Mouse (Mus musculus) cerebellum, adult 2 months (tissue): ENCODE data around the gene Elmo1. TPM values are rescaled to one million over a fixed set of nuclear protein-coding genes. Genes with fewer than 3 reads are reported as not detected.
A peak's percentile ranks its signal among the peaks of the same experiment; 100 is the strongest.

Source experiments
- DNase-seq, 2 experiments: peaks; one replicate each; pipeline ENCODE4 v3.0.0; 2021
- H3K27ac ChIP-seq: fragments of 200-500 bp; 2 replicates; pipeline ENCODE4 v1.5.1; 2012; ENCODE audit warnings: low read length, control low read depth, inconsistent platforms; ENCODE audit not compliant: insufficient read depth
- H3K27me3 ChIP-seq: fragments of 200-500 bp; 2 replicates; pipeline ENCODE4 v1.6.1; 2012; ENCODE audit warnings: inconsistent platforms, mild to moderate bottlenecking, low read length, moderate library complexity; ENCODE audit not compliant: control insufficient read depth, insufficient read depth
- H3K4me1 ChIP-seq: fragments of 200-500 bp; 2 replicates; pipeline ENCODE4 v1.6.1; 2011; ENCODE audit warnings: low read length; ENCODE audit not compliant: control insufficient read depth, insufficient read depth
- H3K4me3 ChIP-seq: fragments of 200-500 bp; replicated peaks from 2 replicates; pipeline ENCODE3; 2011; ENCODE audit warnings: mild to moderate bottlenecking, low read depth, low read length, control low read depth; ENCODE audit not compliant: insufficient read depth
- CTCF ChIP-seq: fragments of 200-500 bp; IDR thresholded peaks from 2 replicates; pipeline ENCODE4 v1.5.1; 2011; ENCODE audit warnings: low read depth, mild to moderate bottlenecking, control low read depth, low read length, moderate library complexity, borderline replicate concordance; ENCODE audit not compliant: insufficient read depth
- POLR2A ChIP-seq: fragments of 200-500 bp; IDR thresholded peaks from 2 replicates; pipeline ENCODE4 v1.6.1; 2011; ENCODE audit warnings: low read length, control low read depth, borderline replicate concordance; ENCODE audit not compliant: insufficient read depth
- WGBS: fragments of 180-500 bp; shearing (Covaris S2); methylation state at CpG from one replicate; pipeline ENCODE4 v1.1.7; 2018; 5-methylcytosine and 5-hydroxymethylcytosine counted together
- polyA plus RNA-seq: library from polyadenylated mRNA; depleted of rRNA; stranded (reverse); fragments of >200 nt; gene quantifications from 2 replicates; pipeline ENCODE4 v1.2.3, GENCODE M21; 2012

The Elmo1 gene
- polyA plus RNA-seq, 1 experiment: 92.3 TPM

DNA sequence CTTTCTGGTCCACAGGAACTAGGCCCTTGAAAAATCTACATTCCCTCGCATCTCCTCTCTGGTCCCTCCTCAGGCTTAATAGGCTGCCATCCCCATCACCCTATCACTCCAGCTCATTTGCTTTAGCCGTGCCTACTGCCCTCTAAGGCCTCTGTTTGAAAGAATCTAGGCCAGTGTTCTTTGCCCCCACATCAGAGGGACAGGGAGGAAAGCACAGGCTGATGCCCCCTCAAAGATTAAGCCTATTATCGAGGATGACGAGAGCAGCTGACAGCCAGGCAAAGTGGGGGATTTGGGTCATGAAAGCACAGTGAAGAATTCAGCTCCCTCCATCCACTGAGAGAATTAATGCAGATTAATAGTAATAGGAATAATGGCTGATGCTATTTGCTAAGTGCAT is 495.5 kb downstream of the Elmo1 start:
- 82% methylated on average over 4 of the region's 4 CpGs for WGBS
- TF ChIP-seq POLR2A (no peak), CTCF (no peak)
- Histone ChIP-seq H3K27me3 (no peaks in the 10 kb centered on the region), H3K4me1 (peaks cover 3% of the 10 kb centered on the region; the same call in 1 of the 2 replicates), H3K27ac (no peak overlapping the region), H3K4me3 (no peak overlapping the region)
- DNase-seq: no peak

DNA sequence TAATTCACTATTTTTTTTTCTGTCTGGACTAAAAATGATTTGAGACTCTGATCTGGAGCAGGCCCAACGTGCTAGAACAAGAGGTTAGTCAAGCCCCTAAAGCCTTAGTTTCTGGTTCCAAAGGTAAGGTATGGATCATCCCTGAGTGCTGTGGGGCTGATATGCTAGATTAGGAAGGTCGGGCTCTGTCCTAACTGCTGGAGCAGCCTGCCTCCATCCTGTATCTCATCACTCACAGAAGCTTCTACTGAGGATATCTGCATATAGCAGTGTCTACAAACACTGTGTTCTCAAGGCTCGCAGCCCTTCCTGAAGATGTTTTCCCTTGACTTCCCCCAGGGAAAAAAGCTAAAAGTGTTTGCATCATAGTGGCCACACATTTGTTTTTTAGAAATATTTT is 496.1 kb downstream of the Elmo1 start:
- H3K4me3 ChIP-seq: no peak overlapping the region
- WGBS: 82% methylated on average over 3 of the region's 3 CpGs

DNA sequence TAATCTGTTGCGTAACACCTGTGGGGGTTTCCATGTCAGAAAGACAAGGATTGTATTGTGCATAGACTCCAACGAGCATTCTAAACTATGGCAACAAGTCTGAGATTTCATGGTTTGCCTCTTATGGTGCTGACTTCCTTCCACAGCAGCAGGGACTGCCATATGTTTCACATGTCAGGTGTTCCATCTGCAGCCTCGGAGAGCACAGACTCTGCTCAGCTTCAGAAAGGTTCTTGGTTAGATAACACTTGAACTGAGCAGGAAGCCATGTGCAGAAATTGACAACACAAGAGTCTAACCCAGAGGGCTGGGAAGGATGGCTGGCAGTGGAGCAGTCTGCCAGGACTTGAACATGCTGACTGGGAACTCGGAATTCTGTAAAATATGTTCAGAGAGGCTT is 500.6 kb downstream of the Elmo1 start:
- H3K4me3 ChIP-seq: no peak overlapping the region
- 31% methylated on average over 4 of the region's 4 CpGs for WGBS
- no peak for TF ChIP-seq CTCF
- no peak for TF ChIP-seq POLR2A
- peak in 1 of 2 experiments; percentile 36 for DNase-seq
- no peak overlapping the region for H3K27ac ChIP-seq
- H3K27me3 ChIP-seq: no peaks in the 10 kb centered on the region
- H3K4me1 ChIP-seq: peaks cover 5% of the 10 kb centered on the region; the same call in 1 of the 2 replicates

More for the DNA sequence above, 496.1 kb downstream of the Elmo1 start:
- Histone ChIP-seq H3K27ac (no peak overlapping the region), H3K27me3 (no peaks in the 10 kb centered on the region), H3K4me1 (peaks cover 5% of the 10 kb centered on the region; the same call in 1 of the 2 replicates)
- TF ChIP-seq CTCF (no peak), POLR2A (no peak)
- DNase-seq: no peak

DNA sequence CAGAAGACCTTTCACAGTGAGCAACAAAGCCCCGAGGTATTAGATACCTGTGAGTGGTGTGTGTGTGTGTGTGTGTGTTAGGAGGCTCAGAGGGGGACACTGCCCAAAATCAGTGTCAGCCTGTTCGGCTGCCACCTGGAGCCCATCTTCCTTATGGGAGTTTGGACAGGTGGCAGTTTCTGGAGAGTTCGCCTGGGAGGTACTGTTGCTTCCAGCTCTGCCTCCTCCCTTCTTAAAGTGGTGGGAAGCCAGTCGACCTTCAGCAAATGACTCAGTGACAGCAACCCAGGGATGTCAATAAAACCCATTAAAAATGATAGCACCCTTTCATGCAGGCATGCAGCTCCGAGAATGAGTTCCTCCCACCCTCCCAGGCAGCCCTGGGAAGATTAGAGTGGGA is 506.9 kb downstream of the Elmo1 start:
- peak in 1 of 2 experiments; percentile 34 for DNase-seq
- 25% methylated on average over 5 of the region's 5 CpGs for WGBS
- peak overlapping the region; percentile 81 for H3K27ac ChIP-seq

DNA sequence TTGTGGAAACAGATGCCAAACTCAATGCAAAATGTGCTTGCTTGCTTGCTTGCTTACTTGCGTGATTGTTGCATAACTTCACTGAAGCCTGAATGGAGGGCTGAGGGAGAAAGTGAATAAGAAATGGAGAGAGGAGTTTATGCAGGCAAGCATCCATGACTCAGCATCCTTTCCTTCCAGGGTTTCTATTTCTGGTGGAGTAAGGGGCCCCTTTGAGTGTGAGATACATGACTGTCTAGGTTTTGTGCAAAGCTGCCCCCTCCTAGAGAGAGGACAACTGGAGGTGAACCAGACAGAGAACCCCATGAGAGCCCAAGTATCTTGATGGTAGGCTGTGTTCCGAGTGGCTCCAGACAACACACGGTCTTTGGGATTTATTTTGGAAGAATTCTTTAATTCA is 508.2 kb downstream of the Elmo1 start:
- no peaks in the 10 kb centered on the region for H3K27me3 ChIP-seq
- no peak for DNase-seq
- H3K27ac ChIP-seq: no peak overlapping the region
- no peak overlapping the region for H3K4me3 ChIP-seq
- TF ChIP-seq POLR2A: no peak
- TF ChIP-seq CTCF: no peak
- 94% methylated on average over 3 of the region's 3 CpGs for WGBS
- H3K4me1 ChIP-seq: peaks cover 10% of the 10 kb centered on the region

More for the DNA sequence above, 506.9 kb downstream of the Elmo1 start:
- Histone ChIP-seq H3K4me1 (peaks cover 10% of the 10 kb centered on the region), H3K4me3 (no peak overlapping the region), H3K27me3 (no peaks in the 10 kb centered on the region)
- TF ChIP-seq CTCF (no peak), POLR2A (no peak)

DNA sequence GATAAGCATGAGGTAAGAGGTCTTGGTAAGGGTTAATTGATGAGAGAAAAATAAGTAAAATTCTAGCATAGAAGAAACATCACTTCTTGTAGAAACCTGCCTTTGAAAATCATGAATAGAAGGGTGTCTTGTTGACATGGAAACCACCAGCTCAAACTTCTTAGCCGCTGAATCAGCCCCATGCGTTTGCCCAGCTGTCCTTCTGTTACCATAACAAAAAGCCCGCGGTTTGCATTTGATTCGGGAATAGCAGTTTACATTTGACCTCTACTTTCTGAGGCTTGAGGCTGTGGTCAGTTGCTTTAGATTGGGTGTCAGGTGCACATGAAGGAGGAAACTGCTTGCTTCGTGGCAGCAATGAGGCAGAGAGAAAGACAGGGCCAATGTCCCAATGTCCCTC is 509.9 kb downstream of the Elmo1 start:
- no peak for TF ChIP-seq POLR2A
- H3K27me3 ChIP-seq: no peaks in the 10 kb centered on the region
- H3K27ac ChIP-seq: no peak overlapping the region
- WGBS: 67% methylated on average over 6 of the region's 6 CpGs
- no peak overlapping the region for H3K4me3 ChIP-seq
- no peak for DNase-seq
- peaks cover 13% of the 10 kb centered on the region for H3K4me1 ChIP-seq

DNA sequence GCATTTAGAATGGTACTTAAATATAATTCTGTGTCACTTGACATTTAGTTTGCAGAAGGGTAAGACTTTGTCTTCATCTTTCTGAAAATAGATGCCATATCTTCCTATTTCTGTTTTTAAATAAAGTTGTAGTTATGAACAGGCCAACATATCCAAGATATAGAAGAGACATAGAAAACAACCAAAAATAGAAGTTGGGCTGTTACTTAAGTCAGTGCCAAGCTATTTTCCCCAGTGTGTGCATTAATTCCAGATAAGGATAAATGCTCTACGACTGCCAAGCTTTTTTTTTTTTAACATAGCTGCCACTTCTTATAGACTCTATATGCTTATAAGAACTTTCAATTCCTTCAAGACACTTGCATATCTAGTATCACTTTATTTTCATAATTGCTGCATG is 511.0 kb downstream of the Elmo1 start:
- no peak for DNase-seq

DNA sequence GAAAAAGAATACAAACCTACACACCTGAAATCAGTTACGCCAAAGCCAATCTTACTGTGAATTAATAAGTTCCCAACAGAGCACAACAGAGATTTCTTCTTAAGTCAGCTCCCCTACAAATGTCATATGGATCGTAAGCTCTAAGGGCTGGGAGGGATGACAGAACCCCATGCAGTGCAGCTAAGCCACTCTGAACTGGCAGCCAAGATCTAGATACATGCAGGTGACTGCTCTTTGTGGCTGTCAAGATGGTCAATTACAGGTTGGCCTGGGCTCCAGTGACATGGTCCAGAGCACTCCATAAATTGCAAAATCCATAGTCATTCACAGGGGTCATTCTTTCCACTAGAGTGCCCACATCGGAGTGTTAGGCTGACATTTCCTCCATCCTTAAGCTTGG is 516.5 kb downstream of the Elmo1 start:
- Histone ChIP-seq H3K4me1 (peaks cover 10% of the 10 kb centered on the region; the same call in 1 of the 2 replicates), H3K27me3 (no peaks in the 10 kb centered on the region), H3K27ac (no peak overlapping the region), H3K4me3 (no peak overlapping the region)
- no peak for TF ChIP-seq CTCF
- TF ChIP-seq POLR2A: no peak
- WGBS: 24% methylated on average over 3 of the region's 3 CpGs
- peak in 1 of 2 experiments; percentile 50 for DNase-seq

More for the DNA sequence above, 511.0 kb downstream of the Elmo1 start:
- WGBS: 77% methylated on average over 1 of the region's 1 CpGs
- H3K4me1 ChIP-seq: peaks cover 13% of the 10 kb centered on the region
- TF ChIP-seq CTCF (no peak), POLR2A (no peak)
- no peak overlapping the region for H3K4me3 ChIP-seq
- H3K27ac ChIP-seq: no peak overlapping the region
- no peaks in the 10 kb centered on the region for H3K27me3 ChIP-seq
